Mouse (Mus musculus) lung, postnatal 0 days (tissue): ENCODE measurements around the gene Xab2. TPM values are rescaled to one million over a fixed set of nuclear protein-coding genes. Genes with fewer than 3 reads are reported as not detected.
"Not testable (repeated sequence)": the region's sequence is repeated elsewhere in the genome, so short reads cannot be mapped to it uniquely, and the experiment has no call there.

Experiments used
- ATAC-seq: fragments of 200-750 bp; cut with Nextera tagmentation; 2 replicates; pipeline ENCODE4 v1.8.0; 2017; ENCODE audit warnings: moderate library complexity
- DNase-seq: peaks from one replicate; pipeline ENCODE4 v3.0.0-alpha.2; 2016; ENCODE audit warnings: low spot score
- H3K27ac ChIP-seq: fragments of 300-500 bp; sonication (generic); 2 replicates; pipeline ENCODE4 v1.5.1; 2014; ENCODE audit warnings: antibody characterized with exemption, mild to moderate bottlenecking, low read length, mixed read lengths
- H3K27me3 ChIP-seq: fragments of 300-500 bp; sonication (generic); replicated peaks from 2 replicates; pipeline ENCODE4 v1.6.1; 2014; ENCODE audit warnings: low read length, mixed read lengths; ENCODE audit not compliant: insufficient read depth
- H3K36me3 ChIP-seq: fragments of 300-500 bp; sonication (generic); 2 replicates; pipeline ENCODE4 v1.6.1; 2014; ENCODE audit warnings: low read length, mixed read lengths; ENCODE audit not compliant: insufficient read depth
- H3K4me1 ChIP-seq: fragments of 300-500 bp; sonication (generic); 2 replicates; pipeline ENCODE4 v1.6.1; 2014; ENCODE audit warnings: antibody characterized with exemption, low read depth, low read length, mixed read lengths; ENCODE audit not compliant: insufficient read depth
- H3K4me2 ChIP-seq: fragments of 300-500 bp; sonication (generic); replicated peaks from 2 replicates; pipeline ENCODE4 v1.6.1; 2014; ENCODE audit warnings: low read depth, mild to moderate bottlenecking, low read length, moderate library complexity, mixed read lengths
- H3K4me3 ChIP-seq: fragments of 300-500 bp; sonication (generic); 2 replicates; pipeline ENCODE4 v1.5.1; 2014; ENCODE audit warnings: low read depth, low read length
- H3K9ac ChIP-seq: fragments of 300-500 bp; sonication (generic); replicated peaks from 2 replicates; pipeline ENCODE4 v1.6.1; 2014; ENCODE audit warnings: low read depth, mild to moderate bottlenecking
- H3K9me3 ChIP-seq: fragments of 300-500 bp; sonication (generic); 2 replicates; pipeline ENCODE4 v1.6.1; 2016; ENCODE audit warnings: low read length, mixed read lengths
- CTCF ChIP-seq: IDR thresholded peaks from 2 replicates; pipeline ENCODE4 v1.5.1; 2016; ENCODE audit warnings: antibody characterized with exemption, mild to moderate bottlenecking
- EP300 ChIP-seq: IDR thresholded peaks from 2 replicates; pipeline ENCODE4 v1.6.1; 2016; ENCODE audit warnings: antibody characterized with exemption, mild to moderate bottlenecking, control low read depth
- WGBS: fragments of 180-500 bp; shearing (Covaris S2); extraction: QIAGEN DNeasy Blood & Tissue Kit; methylation state at CpG from one replicate; pipeline ENCODE4 v1.1.7; 2014; 5-methylcytosine and 5-hydroxymethylcytosine counted together
- polyA plus RNA-seq: library from polyadenylated mRNA; unstranded; fragments of >200 nt; fragmentation: Nextera tagmentation; extraction: Ambion mirVana; gene quantifications from 2 replicates; pipeline ENCODE4 v1.2.1, GENCODE M21; 2015

Xab2 gene
- polyA plus RNA-seq, 1 experiment from 2014 or later, result 37.3 TPM

DNA sequence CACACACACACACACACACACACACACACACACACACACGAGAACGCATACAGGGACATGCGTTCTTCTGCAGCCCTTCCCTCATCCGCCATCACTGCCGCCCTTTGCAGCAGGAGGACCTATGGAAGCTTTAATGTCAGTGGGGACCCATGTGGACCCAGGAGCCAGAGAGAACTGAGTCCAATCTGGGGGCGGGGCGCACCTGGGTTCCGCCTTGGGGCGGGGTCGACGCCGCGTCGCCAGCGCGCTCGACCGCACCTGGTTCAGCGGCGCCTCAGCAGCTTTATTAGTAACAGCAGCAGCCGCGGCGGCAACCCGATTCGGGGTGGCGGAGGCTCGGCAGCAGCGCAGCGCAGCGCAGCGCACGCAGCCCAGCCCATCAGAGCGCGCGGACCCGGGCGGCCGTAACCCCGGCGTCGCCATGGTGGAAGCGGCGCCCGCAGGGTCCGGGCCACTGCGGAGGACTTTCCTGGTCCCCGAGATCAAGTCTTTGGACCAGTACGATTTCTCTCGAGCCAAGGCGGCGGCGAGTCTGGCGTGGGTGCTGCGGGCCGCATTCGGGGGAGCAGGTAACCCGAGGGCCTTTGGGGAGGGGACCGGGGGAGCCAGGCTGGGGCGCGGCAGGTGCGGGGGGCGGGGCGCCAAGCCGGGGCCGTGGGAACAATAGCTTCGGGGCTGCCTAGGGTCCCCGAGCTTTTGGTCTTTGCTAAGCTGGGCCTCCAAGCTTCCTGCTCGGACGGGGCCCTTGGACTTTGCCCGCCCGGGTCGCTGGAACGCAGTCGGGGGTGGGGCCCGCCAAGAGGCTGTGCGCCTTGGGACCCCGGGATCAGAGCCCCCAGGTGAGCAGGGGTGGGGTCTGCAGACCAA, 33.5 kb downstream of the Xab2 start:
- Histone ChIP-seq H3K9ac (peak overlapping the region; percentile 51), H3K27ac (peak overlapping the region; percentile 77), H3K4me1 (no peaks in the 10 kb centered on the region), H3K9me3 (no peaks in the 10 kb centered on the region), H3K4me2 (peak overlapping the region; percentile 85), H3K27me3 (peaks cover 5% of the 10 kb centered on the region; the same call in 1 of the 2 replicates), H3K4me3 (peak overlapping the region; percentile 62), H3K36me3 (no peaks in the 10 kb centered on the region)
- ATAC-seq (peak; percentile 90), DNase-seq (peak; percentile 78)
- 2% methylated on average over 75 of the region's 77 CpGs for WGBS
- TF ChIP-seq CTCF (no peak), EP300 (no peak)

GRCm38 (mm10) chr8:3586993-3587390, 34.1 kb downstream of the Xab2 start, which contains the start of gene Camsap3:
Camsap3 (plus strand) TSS chr8:3587293.
- H3K4me3 ChIP-seq, result peak within 1 kb of the TSS; percentile 62
- TF ChIP-seq EP300 (no peak), CTCF (no peak)
- WGBS, result 0% methylated on average over 4 of the region's 7 CpGs

DNA sequence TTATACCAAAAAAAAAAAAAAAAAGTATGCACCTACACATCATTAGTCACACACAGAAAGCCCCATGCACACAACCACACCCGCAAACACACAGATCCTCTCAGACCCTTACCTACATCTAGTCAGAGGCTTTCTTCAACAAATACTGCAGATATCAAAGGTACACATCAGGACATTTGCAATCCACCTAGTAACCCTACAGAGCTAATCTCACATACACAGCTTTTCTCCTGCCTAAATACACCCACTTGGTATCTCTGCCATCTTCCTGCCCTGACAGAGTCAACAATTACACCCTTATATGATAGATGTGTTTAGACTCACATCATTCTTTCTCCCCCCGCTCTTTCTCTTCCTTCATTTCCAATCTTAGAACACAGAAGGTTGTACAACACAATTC, 34.7 kb downstream of the Xab2 start:
- DNase-seq (no peak), ATAC-seq (no peak)
- TF ChIP-seq EP300 (no peak), CTCF (no peak)

More at GRCm38 (mm10) chr8:3586993-3587390, 34.1 kb downstream of the Xab2 start, which contains the start of gene Camsap3:
- Histone ChIP-seq H3K36me3 (no peaks in the 10 kb centered on the region), H3K9me3 (no peaks in the 10 kb centered on the region), H3K27ac (peak within 1 kb of the TSS; percentile 77), H3K4me1 (no peaks in the 10 kb centered on the region), H3K27me3 (peaks cover 5% of the 10 kb centered on the region; the same call in 1 of the 2 replicates), H3K9ac (peak within 1 kb of the TSS; percentile 51), H3K4me2 (peak within 1 kb of the TSS; percentile 85)
- DNase-seq (no peak), ATAC-seq (no peak)

GRCm38 (mm10) chr8:3581961-3582360, 39.2 kb downstream of the Xab2 start:
- not testable (repeated sequence) for H3K9ac ChIP-seq, ATAC-seq, H3K27me3 ChIP-seq, DNase-seq, H3K4me2 ChIP-seq, H3K36me3 ChIP-seq, H3K9me3 ChIP-seq, H3K27ac ChIP-seq, H3K4me3 ChIP-seq, H3K4me1 ChIP-seq
- 90% methylated on average over 1 of the region's 3 CpGs for WGBS

More for the DNA sequence above, 34.7 kb downstream of the Xab2 start:
- Histone ChIP-seq H3K9ac (no peak overlapping the region), H3K4me2 (no peak overlapping the region), H3K4me3 (no peak overlapping the region), H3K27ac (no peak overlapping the region), H3K36me3 (no peaks in the 10 kb centered on the region), H3K4me1 (no peaks in the 10 kb centered on the region), H3K27me3 (peaks cover 5% of the 10 kb centered on the region; the same call in 1 of the 2 replicates), H3K9me3 (no peaks in the 10 kb centered on the region)
- WGBS, result 76% methylated on average over 2 of the region's 2 CpGs

DNA sequence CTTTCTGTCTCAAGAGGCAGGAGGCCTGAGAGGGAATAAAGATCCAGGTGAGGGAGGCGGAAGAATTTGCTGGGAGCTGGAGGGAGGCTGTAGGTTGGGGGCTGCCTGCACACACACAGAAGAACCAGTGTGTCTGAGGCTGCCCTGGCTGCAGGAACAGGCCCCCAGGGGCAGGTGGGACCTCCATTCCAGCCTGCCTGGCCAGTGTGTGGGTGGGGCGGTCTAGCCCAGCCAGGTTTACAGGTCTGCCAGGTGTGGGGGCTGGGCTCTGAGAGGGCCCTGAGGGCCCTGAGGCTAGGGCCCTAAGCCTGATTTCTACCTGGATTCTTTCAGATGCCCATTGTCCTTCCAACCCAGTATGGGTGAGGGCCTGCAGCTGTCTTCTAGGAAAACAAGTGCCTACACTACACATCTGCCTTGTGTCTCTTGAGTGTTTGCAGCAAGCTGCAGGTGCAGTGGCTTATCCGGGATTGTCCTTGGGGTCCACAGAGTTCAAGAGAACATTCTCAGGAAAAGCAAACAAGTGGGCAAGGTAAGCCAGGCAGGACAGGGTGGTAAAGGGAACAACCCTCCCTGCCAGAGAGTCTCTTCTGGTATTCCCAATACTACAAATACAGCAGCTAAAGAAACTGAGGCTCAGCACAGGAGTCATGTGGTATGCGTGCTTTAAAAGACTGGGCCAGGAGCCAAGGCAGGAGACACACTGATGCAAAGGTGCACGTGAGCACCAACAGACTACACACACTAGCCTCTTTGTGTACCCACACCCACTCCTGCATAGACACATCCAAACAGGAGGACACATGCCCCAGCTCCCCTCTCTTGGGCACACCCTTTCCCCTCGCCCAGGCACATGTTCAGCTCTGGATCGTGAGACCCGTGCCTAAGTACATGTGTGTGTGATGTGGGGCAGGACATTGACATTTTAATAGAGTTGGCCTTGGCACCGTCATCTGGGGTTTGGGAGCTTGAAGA, 41.4 kb downstream of the Xab2 start:
- TF ChIP-seq CTCF, result no peak
- no peak for TF ChIP-seq EP300
- 58% methylated on average over 9 of the region's 9 CpGs for WGBS
- Histone ChIP-seq H3K4me3 (no peak overlapping the region), H3K4me2 (no peak overlapping the region), H3K9me3 (no peaks in the 10 kb centered on the region), H3K27me3 (no peaks in the 10 kb centered on the region), H3K27ac (no peak overlapping the region), H3K36me3 (no peaks in the 10 kb centered on the region), H3K4me1 (no peaks in the 10 kb centered on the region), H3K9ac (no peak overlapping the region)
- no peak for DNase-seq
- ATAC-seq, result no peak
